Mouse (Mus musculus) brain, embryonic 14.5 days (tissue): ENCODE measurements around the gene Hipk2. TPM values are rescaled to one million over a fixed set of nuclear protein-coding genes. Genes with fewer than 3 reads are reported as not detected.

Source experiments
- DNase-seq: peaks from one replicate; pipeline ENCODE4 v3.0.0-alpha.2; 2011; ENCODE audit warnings: low read depth
- CTCF ChIP-seq: fragments of 200-500 bp; IDR thresholded peaks from 2 replicates; pipeline ENCODE4 v1.5.1; 2012; ENCODE audit warnings: inconsistent platforms, mild to moderate bottlenecking, moderate library complexity, borderline replicate concordance; ENCODE audit not compliant: insufficient read depth, insufficient read length; ENCODE audit errors: extremely low read depth
- POLR2A ChIP-seq: fragments of 200-500 bp; IDR thresholded peaks from 2 replicates; pipeline ENCODE4 v1.6.1; 2012; ENCODE audit warnings: mild to moderate bottlenecking, inconsistent platforms, borderline replicate concordance; ENCODE audit not compliant: poor library complexity, insufficient read depth, insufficient read length, severe bottlenecking; ENCODE audit errors: extremely low read depth
- polyA plus RNA-seq: library from polyadenylated mRNA; depleted of rRNA; stranded (reverse); fragments of >200 nt; gene quantifications from 2 replicates; pipeline ENCODE4 v1.2.3, GENCODE M21; 2012

Gene Hipk2
- polyA plus RNA-seq, 1 experiment: 48.7 TPM

- no peak for DNase-seq
- TF ChIP-seq CTCF: no peak
- no peak for TF ChIP-seq POLR2A
Observed at GRCm38 (mm10) chr6:38877674-38878073, 1.7 kb upstream of the Hipk2 start.

GRCm38 (mm10) chr6:38875258-38876070 lies 501 bp downstream of the Hipk2 start, which contains the start of gene Tbxas1:
Gene Tbxas1, plus strand, starts transcription at chr6:38875404.
- DNase-seq: peak; percentile 69
- no peak for TF ChIP-seq POLR2A
- no peak for TF ChIP-seq CTCF

GRCm38 (mm10) chr6:38874565-38875257 lies 1.3 kb downstream of the Hipk2 start:
- TF ChIP-seq CTCF: no peak
- no peak for TF ChIP-seq POLR2A
- DNase-seq: peak; percentile 67

- peak; percentile 87 for DNase-seq
- TF ChIP-seq POLR2A (0 out of 2 replicates have a peak, but pooled peaks have one; percentile 18), CTCF (peak; percentile 42; the same call in 1 of the 2 replicates)
Observed at GRCm38 (mm10) chr6:38874035-38874434, 1.9 kb downstream of the Hipk2 start.

- no peak for DNase-seq
Observed at GRCm38 (mm10) chr6:38873316-38873715, 2.6 kb downstream of the Hipk2 start.

GRCm38 (mm10) chr6:38871051-38871450 lies 4.9 kb downstream of the Hipk2 start:
- DNase-seq: peak; percentile 37

More at GRCm38 (mm10) chr6:38873316-38873715, 2.6 kb downstream of the Hipk2 start:
- TF ChIP-seq POLR2A: no peak
- TF ChIP-seq CTCF: no peak

GRCm38 (mm10) chr6:38870070-38870469 lies 5.9 kb downstream of the Hipk2 start:
- TF ChIP-seq CTCF (no peak), POLR2A (no peak)

More at GRCm38 (mm10) chr6:38871051-38871450, 4.9 kb downstream of the Hipk2 start:
- TF ChIP-seq POLR2A (no peak), CTCF (no peak)

GRCm38 (mm10) chr6:38868974-38869373 lies 7.0 kb downstream of the Hipk2 start:
- TF ChIP-seq CTCF (no peak), POLR2A (no peak)
- no peak for DNase-seq

More at GRCm38 (mm10) chr6:38870070-38870469, 5.9 kb downstream of the Hipk2 start:
- no peak for DNase-seq

GRCm38 (mm10) chr6:38867291-38867690 lies 8.7 kb downstream of the Hipk2 start:
- no peak for DNase-seq
- TF ChIP-seq POLR2A (no peak), CTCF (no peak)

- no peak for DNase-seq
- TF ChIP-seq CTCF: no peak
- no peak for TF ChIP-seq POLR2A
Observed at GRCm38 (mm10) chr6:38866761-38867160, 9.2 kb downstream of the Hipk2 start.

- TF ChIP-seq CTCF (no peak), POLR2A (no peak)
- no peak for DNase-seq
Observed at GRCm38 (mm10) chr6:38866357-38866756, 9.6 kb downstream of the Hipk2 start.

GRCm38 (mm10) chr6:38865805-38866204 lies 10.2 kb downstream of the Hipk2 start:
- DNase-seq: no peak
- TF ChIP-seq CTCF (no peak), POLR2A (no peak)

GRCm38 (mm10) chr6:38863595-38863994 lies 12.4 kb downstream of the Hipk2 start:
- DNase-seq: no peak
- TF ChIP-seq CTCF (no peak), POLR2A (no peak)
